Mouse (Mus musculus) forebrain, embryonic 12.5 days (tissue): ENCODE measurements around the gene Gm10188. TPM values are rescaled to one million over a fixed set of nuclear protein-coding genes. Genes with fewer than 3 reads are reported as not detected.

Source experiments
- ATAC-seq: fragments of 200-750 bp; cut with Nextera tagmentation; 2 replicates; pipeline ENCODE4 v1.8.0; 2017; ENCODE audit warnings: moderate TSS enrichment; ENCODE audit not compliant: low FRiP score
- H3K27ac ChIP-seq: fragments of 300-500 bp; sonication (generic); 2 replicates; pipeline ENCODE4 v1.5.1; 2016; ENCODE audit warnings: mild to moderate bottlenecking
- H3K27me3 ChIP-seq: fragments of 300-500 bp; sonication (generic); 2 replicates; pipeline ENCODE4 v1.6.1; 2016; ENCODE audit warnings: mild to moderate bottlenecking
- H3K36me3 ChIP-seq: fragments of 300-500 bp; sonication (generic); replicated peaks from 2 replicates; pipeline ENCODE4 v1.6.1; 2016; ENCODE audit warnings: mild to moderate bottlenecking
- H3K4me1 ChIP-seq: fragments of 300-500 bp; sonication (generic); 2 replicates; pipeline ENCODE4 v1.6.1; 2016
- H3K4me2 ChIP-seq: fragments of 300-500 bp; sonication (generic); 2 replicates; pipeline ENCODE4 v1.6.1; 2016; ENCODE audit warnings: mild to moderate bottlenecking, moderate library complexity
- H3K4me3 ChIP-seq: fragments of 300-500 bp; sonication (generic); replicated peaks from 2 replicates; pipeline ENCODE4 v1.5.1; 2016; ENCODE audit warnings: mild to moderate bottlenecking
- H3K9ac ChIP-seq: fragments of 300-500 bp; sonication (generic); 2 replicates; pipeline ENCODE4 v1.6.1; 2016; ENCODE audit warnings: mild to moderate bottlenecking
- H3K9me3 ChIP-seq: fragments of 300-500 bp; sonication (generic); 2 replicates; pipeline ENCODE4 v1.6.1; 2016
- WGBS: fragments of 180-500 bp; shearing (Covaris S2); methylation state at CpG from one replicate; pipeline ENCODE4 v1.1.7; 2016; 5-methylcytosine and 5-hydroxymethylcytosine counted together
- microRNA counts: library from miRNA; unstranded; fragments of <30 nt; microRNA quantifications from one replicate; lab custom pipeline; 2017
- microRNA-seq: library from miRNA; unstranded; fragments of <30 nt; microRNA quantifications from one replicate; pipeline ENCODE4, GENCODE M21; 2017
- polyA plus RNA-seq: library from polyadenylated mRNA; unstranded; fragments of >200 nt; fragmentation: Nextera tagmentation; extraction: Ambion mirVana; gene quantifications from 2 replicates; pipeline ENCODE4 v1.2.1, GENCODE M21; 2016

Gm10188 gene
- polyA plus RNA-seq, 1 experiment from 2014 or later: 0.59 TPM

DNA sequence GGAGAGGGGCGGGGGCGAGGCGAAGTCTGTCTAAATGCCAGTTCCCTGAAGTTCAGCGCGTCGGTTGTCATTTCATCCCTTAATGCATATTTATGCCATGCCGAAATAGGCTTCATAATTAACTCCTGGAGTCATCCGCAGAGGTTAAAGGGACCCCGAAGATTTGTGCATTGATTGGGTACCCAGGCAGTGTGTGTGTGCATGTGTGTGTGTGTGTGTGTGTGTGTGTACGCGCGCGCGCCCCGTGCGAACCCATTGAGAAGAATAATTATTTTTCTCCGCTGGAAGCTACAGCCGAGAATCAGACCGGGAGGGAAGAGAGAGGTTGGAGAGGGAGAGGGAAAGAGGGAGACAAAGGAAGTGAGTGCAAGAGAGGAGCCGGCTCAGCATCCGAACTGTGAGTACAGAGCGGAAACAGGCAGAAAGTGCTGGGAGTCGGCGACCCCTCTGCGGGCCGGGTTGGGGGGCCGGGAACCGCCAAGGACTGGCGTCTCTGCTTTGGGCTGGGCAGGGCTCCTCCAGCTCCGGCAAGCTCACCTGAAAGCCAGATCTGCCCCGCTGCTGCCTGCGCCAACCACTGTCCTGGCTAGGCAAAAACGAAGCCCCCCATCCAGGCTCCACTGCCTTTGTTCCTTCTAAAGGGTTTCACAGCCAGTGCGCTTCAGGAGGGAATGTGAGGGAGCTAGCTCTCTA is 38.3 kb downstream of the Gm10188 start, which contains the start of the genes Lemd1 and AC124108.1:
Gene Lemd1, plus strand, starts transcription at position 339 of the 693 bp plus-strand sequence.
Gene AC124108.1, plus strand, starts transcription at position 365 of the 693 bp plus-strand sequence.
- Histone ChIP-seq H3K4me3 (peak within 1 kb of the TSS; percentile 91), H3K4me1 (peaks cover 60% of the 10 kb centered on the region), H3K27ac (peak within 1 kb of the TSS; percentile 99), H3K9ac (peak within 1 kb of the TSS; percentile 100), H3K36me3 (no peaks in the 10 kb centered on the region), H3K9me3 (no peaks in the 10 kb centered on the region), H3K27me3 (peaks cover 18% of the 10 kb centered on the region; the same call in 1 of the 2 replicates), H3K4me2 (peak within 1 kb of the TSS; percentile 71)
- ATAC-seq: peak; percentile 10
- WGBS: 1% methylated on average over 34 of the region's 34 CpGs

DNA sequence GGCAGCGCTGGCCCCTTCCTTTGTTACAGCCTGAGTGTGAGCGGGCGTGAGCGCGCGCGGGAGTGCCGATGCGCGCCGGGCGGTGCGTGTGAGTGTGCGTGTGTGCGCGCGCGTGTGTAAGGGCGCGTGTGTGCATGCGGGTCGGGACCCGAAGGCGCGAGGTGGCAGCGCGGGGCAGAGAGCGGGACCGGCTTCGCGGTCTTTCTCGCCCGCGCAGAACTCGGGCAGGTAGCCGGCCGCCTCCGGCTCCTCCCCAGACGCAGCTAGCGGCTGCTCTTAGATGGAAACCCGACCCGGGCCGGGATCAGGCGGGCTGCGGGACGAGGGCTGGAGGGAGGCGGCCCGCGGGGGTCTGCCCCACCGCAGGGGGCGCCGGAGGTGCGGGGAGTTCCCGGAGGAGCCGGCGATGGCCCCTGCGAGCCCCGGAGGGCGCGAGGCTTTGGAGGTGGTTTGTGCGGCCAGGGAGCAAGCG is 38.9 kb downstream of the Gm10188 start:
- H3K27me3 ChIP-seq: peaks cover 18% of the 10 kb centered on the region; the same call in 1 of the 2 replicates
- H3K4me2 ChIP-seq: peak overlapping the region; percentile 71
- peak; percentile 24 for ATAC-seq
- H3K4me1 ChIP-seq: peaks cover 55% of the 10 kb centered on the region
- peak overlapping the region; percentile 91 for H3K4me3 ChIP-seq
- peak overlapping the region; percentile 99 for H3K27ac ChIP-seq
- WGBS: under 1% methylated on average over 49 of the region's 62 CpGs
- H3K36me3 ChIP-seq: no peaks in the 10 kb centered on the region
- H3K9ac ChIP-seq: peak overlapping the region; percentile 100
- no peaks in the 10 kb centered on the region for H3K9me3 ChIP-seq

DNA sequence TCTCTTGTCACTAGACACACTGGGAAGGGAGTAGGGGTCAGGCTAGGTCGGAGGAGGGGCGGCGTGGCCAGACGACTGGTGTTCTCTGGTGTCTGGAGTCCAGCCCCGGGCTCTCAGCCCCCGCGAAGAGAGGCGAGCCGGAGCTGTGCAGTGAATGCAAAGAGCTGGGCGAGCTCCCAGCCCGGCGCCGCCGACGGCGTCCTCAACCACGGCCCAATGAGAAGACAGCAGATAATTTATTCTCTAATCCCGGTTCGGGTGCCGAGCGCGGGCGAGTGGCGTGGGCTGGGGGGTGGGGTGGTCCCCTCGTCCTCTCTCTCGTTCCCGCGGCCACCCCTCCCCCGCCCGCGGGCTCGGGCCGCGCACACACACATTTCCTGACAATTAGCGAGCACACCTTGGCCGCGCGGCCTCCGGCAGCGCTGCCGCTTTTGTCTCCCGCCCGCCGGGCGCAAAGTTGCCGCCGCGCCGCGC is 39.5 kb downstream of the Gm10188 start:
- Histone ChIP-seq H3K9me3 (no peaks in the 10 kb centered on the region), H3K4me3 (peak overlapping the region; percentile 91), H3K36me3 (no peaks in the 10 kb centered on the region), H3K4me2 (peak overlapping the region; percentile 71), H3K27ac (peak overlapping the region; percentile 99), H3K9ac (peak overlapping the region; percentile 100), H3K4me1 (peaks cover 49% of the 10 kb centered on the region), H3K27me3 (peaks cover 18% of the 10 kb centered on the region; the same call in 1 of the 2 replicates)
- WGBS: under 1% methylated on average over 50 of the region's 50 CpGs
- ATAC-seq: peak; percentile 88

DNA sequence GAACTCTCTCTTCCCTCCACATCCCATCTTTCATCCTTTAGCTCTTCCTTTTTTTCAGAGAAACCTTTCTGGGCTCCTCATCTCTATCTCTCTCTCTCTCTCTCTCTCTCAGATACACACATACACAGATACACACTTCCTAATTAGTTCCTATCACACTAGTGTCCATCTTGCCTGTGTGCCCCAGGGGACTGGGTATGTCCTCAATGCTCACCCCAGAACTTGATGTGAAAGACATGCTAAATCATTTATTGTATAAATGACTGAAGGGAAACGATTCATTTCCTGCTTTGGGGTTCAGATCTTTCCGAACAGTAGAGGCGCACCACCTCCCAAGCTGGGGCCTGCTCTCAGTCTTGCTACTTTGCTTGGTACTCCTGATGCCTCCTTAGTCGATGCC is 40.3 kb downstream of the Gm10188 start:
- Histone ChIP-seq H3K27ac (0 out of 2 replicates have a peak overlapping the region, but pooled peaks have one; percentile 99), H3K4me2 (peak overlapping the region; percentile 71), H3K36me3 (no peaks in the 10 kb centered on the region), H3K4me1 (peaks cover 40% of the 10 kb centered on the region), H3K9ac (peak overlapping the region; percentile 100; the same call in 1 of the 2 replicates), H3K4me3 (0 out of 2 replicates have a peak overlapping the region, but pooled peaks have one; percentile 91), H3K9me3 (no peaks in the 10 kb centered on the region), H3K27me3 (peaks cover 17% of the 10 kb centered on the region; the same call in 1 of the 2 replicates)
- no peak for ATAC-seq
- 34% methylated on average over 4 of the region's 4 CpGs for WGBS

DNA sequence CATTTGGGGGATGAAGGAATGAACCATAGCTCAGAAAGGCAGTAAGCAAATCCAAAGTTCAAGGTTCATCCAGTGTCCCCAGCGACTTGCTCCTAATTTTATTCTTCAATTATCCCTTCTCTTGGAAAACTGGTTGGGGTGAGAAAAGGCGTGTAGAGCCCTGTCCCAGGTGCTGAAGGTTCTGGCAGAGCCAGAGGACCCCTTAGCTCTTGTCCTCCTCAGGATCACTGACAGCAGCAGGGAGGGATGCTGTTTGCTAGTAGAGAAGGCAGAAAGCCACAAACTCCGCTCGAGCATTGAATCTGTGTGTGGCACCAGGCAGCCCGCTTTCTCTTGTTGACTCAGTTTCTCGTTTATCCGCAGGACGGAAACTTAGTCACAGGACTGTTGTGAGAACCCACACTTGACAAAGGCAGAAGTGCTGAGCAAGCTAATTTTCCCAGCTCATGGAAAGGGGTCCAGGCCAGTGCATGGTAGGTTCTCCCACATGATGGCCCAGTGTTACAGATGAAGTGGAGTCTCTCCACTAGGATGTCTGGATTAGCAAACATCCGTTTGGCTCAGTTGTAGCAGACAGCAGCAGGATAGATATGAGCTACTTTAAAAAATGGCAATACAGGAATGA is 41.0 kb downstream of the Gm10188 start:
- no peak overlapping the region for H3K27ac ChIP-seq
- 52% methylated on average over 9 of the region's 9 CpGs for WGBS
- H3K9me3 ChIP-seq: no peaks in the 10 kb centered on the region
- H3K4me1 ChIP-seq: peaks cover 34% of the 10 kb centered on the region
- ATAC-seq: no peak
- H3K4me3 ChIP-seq: no peak overlapping the region
- H3K27me3 ChIP-seq: peaks cover 20% of the 10 kb centered on the region; the same call in 1 of the 2 replicates
- no peak overlapping the region for H3K9ac ChIP-seq
- no peaks in the 10 kb centered on the region for H3K36me3 ChIP-seq
- H3K4me2 ChIP-seq: no peak overlapping the region

DNA sequence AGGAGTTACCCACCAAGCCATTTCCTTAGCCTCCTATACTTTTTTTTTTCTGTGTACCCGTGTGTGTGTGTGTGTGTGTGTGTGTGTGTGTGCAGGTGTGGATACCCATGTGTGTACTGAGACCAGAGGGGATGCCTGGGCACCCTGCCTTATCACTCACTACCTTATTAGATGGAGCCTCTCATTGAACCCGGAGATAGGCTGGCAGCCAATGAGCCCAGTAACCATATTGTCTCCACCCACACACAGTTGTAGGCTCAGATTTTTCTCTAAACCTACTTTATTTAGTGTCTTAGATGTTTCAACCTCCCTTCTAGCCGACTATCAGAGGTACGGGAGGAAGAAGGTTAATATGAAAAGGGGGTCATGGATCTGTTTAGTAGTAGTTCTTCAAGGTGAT is 43.3 kb downstream of the Gm10188 start:
- no peaks in the 10 kb centered on the region for H3K36me3 ChIP-seq
- H3K27ac ChIP-seq: no peak overlapping the region
- no peaks in the 10 kb centered on the region for H3K9me3 ChIP-seq
- 92% methylated on average over 4 of the region's 4 CpGs for WGBS
- H3K4me3 ChIP-seq: no peak overlapping the region
- H3K4me2 ChIP-seq: no peak overlapping the region
- H3K9ac ChIP-seq: no peak overlapping the region
- peaks cover 18% of the 10 kb centered on the region for H3K4me1 ChIP-seq
- ATAC-seq: no peak
- H3K27me3 ChIP-seq: peaks cover 20% of the 10 kb centered on the region; the same call in 1 of the 2 replicates

MicroRNAs within 50 kb of the gene (microRNA counts, 519-probe panel; counts per million panel counts)
- microRNA mmu-miR-135b (lab: Ali Mortazavi, UCI): 5,939 counts per million, percentile 81 among the panel's probes with 10 or more counts

Small RNAs within 50 kb of the gene (microRNA-seq; reads per million reads assigned to microRNA genes)
- 7,609 reads per million, percentile 93 among the genes with 10 or more reads in this experiment for gene Mir135b

Other genes with a start within 250 kb of the Gm10188 start
- 16.9 and 19.9 TPM in 2 replicates for gene Elk4, start 222.2 kb downstream of the Gm10188 start, polyA plus RNA-seq
- 14.2 and 16.0 TPM in 2 replicates for gene Mfsd4a, start 161.7 kb downstream of the Gm10188 start, polyA plus RNA-seq
- 0.56 and 1.0 TPM in 2 replicates for gene Cdk18, start 90.1 kb downstream of the Gm10188 start, polyA plus RNA-seq
- 12.3 and 14.7 TPM in 2 replicates for gene Lemd1, start 38.3 kb downstream of the Gm10188 start, polyA plus RNA-seq
- 5.0 and 5.7 TPM in 2 replicates for gene AC124108.1, start 38.3 kb downstream of the Gm10188 start, polyA plus RNA-seq
- 1.7 TPM in 2 replicates for gene Klhdc8a, start 68.9 kb upstream of the Gm10188 start, polyA plus RNA-seq
- gene Nuak2, start 86.4 kb upstream of the Gm10188 start, polyA plus RNA-seq: 49.9 and 54.0 TPM in 2 replicates
- gene Tmcc2, start 161.5 kb upstream of the Gm10188 start, polyA plus RNA-seq: 24.0 and 26.9 TPM in 2 replicates
- gene Dstyk, start 187.8 kb upstream of the Gm10188 start, polyA plus RNA-seq: 14.7 and 16.1 TPM in 2 replicates
- gene Rbbp5, start 247.6 kb upstream of the Gm10188 start, polyA plus RNA-seq: 63.3 and 67.3 TPM in 2 replicates